Mouse (Mus musculus) ES-E14 (cell line): ENCODE measurements around the gene Lpgat1. TPM values are rescaled to one million over a fixed set of nuclear protein-coding genes. Genes with fewer than 3 reads are reported as not detected.

ENCODE experiments used
- DNase-seq: peaks from one replicate; pipeline ENCODE4 v3.0.0-alpha.2; 2013; ENCODE audit warnings: low read depth, low spot score
- H3K27ac ChIP-seq: 2 replicates; pipeline ENCODE4 v1.5.1; 2012; ENCODE audit warnings: low read depth, mild to moderate bottlenecking, low read length, moderate library complexity, mixed read lengths; ENCODE audit not compliant: poor library complexity, insufficient read depth, severe bottlenecking
- H3K36me3 ChIP-seq: 2 replicates; pipeline ENCODE4 v1.6.1; 2012; ENCODE audit warnings: mild to moderate bottlenecking, low read length, moderate library complexity, mixed read lengths; ENCODE audit not compliant: control insufficient read depth, poor library complexity, insufficient read depth, severe bottlenecking
- H3K4me1 ChIP-seq, 2 experiments: fragments of 150-350 bp in 1 of 2; sonication (generic) in 1 of 2; 2 replicates each; pipeline ENCODE4 v1.6.1; 2012; ENCODE audit warnings: low read length in 2 of 2, mild to moderate bottlenecking in 1 of 2, mixed read lengths in 1 of 2; ENCODE audit not compliant: control insufficient read depth in 2 of 2, insufficient read depth in 2 of 2, poor library complexity in 1 of 2
- H3K4me3 ChIP-seq, 2 experiments: fragments of 150-350 bp in 1 of 2; sonication (generic) in 1 of 2; 2 replicates each; pipeline ENCODE4 v1.5.1; 2012; ENCODE audit warnings: low read length in 2 of 2, low read depth in 1 of 2, mild to moderate bottlenecking in 1 of 2, mixed read lengths in 1 of 2; ENCODE audit not compliant: insufficient read depth in 1 of 2, poor library complexity in 1 of 2, severe bottlenecking in 1 of 2
- H3K9ac ChIP-seq: 2 replicates; pipeline ENCODE4 v1.6.1; 2012; ENCODE audit warnings: low read depth, mild to moderate bottlenecking, low read length, mixed read lengths; ENCODE audit not compliant: poor library complexity, insufficient read depth, severe bottlenecking
- H3K9me3 ChIP-seq: fragments of 150-350 bp; sonication (generic); 2 replicates; pipeline ENCODE4 v1.6.1; 2012; ENCODE audit warnings: low read depth, mild to moderate bottlenecking, low read length; ENCODE audit not compliant: control insufficient read depth, insufficient read depth
- CHD2 ChIP-seq: IDR thresholded peaks from 2 replicates; pipeline ENCODE4 v1.6.1; 2014; ENCODE audit warnings: mild to moderate bottlenecking, low read depth, low read length, inconsistent platforms
- HCFC1 ChIP-seq: IDR thresholded peaks from 2 replicates; pipeline ENCODE4 v1.6.1; 2012; ENCODE audit warnings: low read length, inconsistent platforms, borderline replicate concordance; ENCODE audit not compliant: insufficient read depth
- MAFK ChIP-seq: IDR thresholded peaks from 2 replicates; pipeline ENCODE4 v1.6.1; 2014; ENCODE audit warnings: mild to moderate bottlenecking, low read depth, low read length, inconsistent platforms; ENCODE audit not compliant: insufficient read depth
- ZC3H11A ChIP-seq: IDR thresholded peaks from 2 replicates; pipeline ENCODE4 v1.6.1; 2012; ENCODE audit warnings: low read depth, mild to moderate bottlenecking, inconsistent platforms, low read length, borderline replicate concordance
- ZNF384 ChIP-seq: IDR thresholded peaks from 2 replicates; pipeline ENCODE4 v1.6.1; 2012; ENCODE audit warnings: low read depth, low read length, inconsistent platforms
- in situ Hi-C, 2 experiments: fragments of 600-800 bp; cut with MboI; formaldehyde crosslinking; loops; one replicate each; pipeline ENCODE4 v1.15.1; 2025; ENCODE audit warnings: low sequenced_read_pairs in 2 of 2, inconsistent platforms in 1 of 2; ENCODE audit not compliant: unreplicated experiment in 2 of 2
- total RNA-seq: library from RNA; depleted of rRNA; stranded (reverse); fragments of 300-350 nt; gene quantifications from 2 replicates; pipeline ENCODE4 v1.2.3, GENCODE M21; 2012

Gene Lpgat1
- total RNA-seq, 1 experiment: 20.7 TPM

GRCm38 (mm10) chr1:191818145-191818631 is 100.6 kb downstream of the Lpgat1 start:
- in situ Hi-C loops: loop anchor here (10.0 to 25.0 kb wide), 4 partner anchors 231 to 481 kb away; partner anchors contain the start of genes Dtl (in 1 of the 2), Ints7 (in 1 of the 2) and Tmem206 (in 1 of the 2)
- no peak for TF ChIP-seq ZC3H11A
- no peak for TF ChIP-seq HCFC1
- no peak for TF ChIP-seq CHD2
- no peak for TF ChIP-seq ZNF384
- no peak for TF ChIP-seq MAFK
- Histone ChIP-seq H3K27ac (no peak overlapping the region), H3K36me3 (peaks cover 5% of the 10 kb centered on the region), H3K4me1 (peaks cover 7 to 18% of the 10 kb centered on the region in 2 experiments; a peak in 2 of 4 replicates), H3K9me3 (no peaks in the 10 kb centered on the region), H3K4me3 (no peak overlapping the region), H3K9ac (0 out of 2 replicates have a peak overlapping the region, but pooled peaks have one; percentile 9)
- DNase-seq: no peak

GRCm38 (mm10) chr1:191819026-191819425 is 101.4 kb downstream of the Lpgat1 start:
- in situ Hi-C loops: loop anchor here (10.0 to 25.0 kb wide), 4 partner anchors 232 to 482 kb away; partner anchors contain the start of genes Dtl (in 1 of the 2), Ints7 (in 1 of the 2) and Tmem206 (in 1 of the 2)
- no peak overlapping the region for H3K4me3 ChIP-seq
- H3K4me1 ChIP-seq: peaks cover 7 to 18% of the 10 kb centered on the region in 2 experiments; a peak in 2 of 4 replicates
- H3K9me3 ChIP-seq: no peaks in the 10 kb centered on the region
- TF ChIP-seq ZC3H11A (no peak), ZNF384 (no peak), HCFC1 (no peak)
- no peak for DNase-seq
- peaks cover 12% of the 10 kb centered on the region for H3K36me3 ChIP-seq
- H3K9ac ChIP-seq: no peak overlapping the region
- no peak overlapping the region for H3K27ac ChIP-seq

- no peaks in the 10 kb centered on the region for H3K9me3 ChIP-seq
- H3K9ac ChIP-seq: peak overlapping the region; percentile 54; the same call in 1 of the 2 replicates
- peaks cover 4 to 13% of the 10 kb centered on the region in 2 experiments; a peak in 2 of 4 replicates for H3K4me1 ChIP-seq
- H3K36me3 ChIP-seq: peaks cover 25% of the 10 kb centered on the region
- H3K4me3 ChIP-seq: peak overlapping the region; percentile 4 to 46; a peak in 3 of 4 replicates
- TF ChIP-seq MAFK (no peak), ZC3H11A (no peak), CHD2 (peak; percentile 55; the same call in 1 of the 2 replicates)
- H3K27ac ChIP-seq: peak overlapping the region; percentile 14; the same call in 1 of the 2 replicates
- no peak for DNase-seq
- in situ Hi-C loops: loop anchor here (25.0 kb wide), 3 partner anchors 234 to 484 kb away; partner anchors contain the start of genes Dtl (in 1 of the 2), Ints7 (in 1 of the 2) and Tmem206 (in 1 of the 2)
Observed at GRCm38 (mm10) chr1:191820951-191821325, 103.3 kb downstream of the Lpgat1 start.

GRCm38 (mm10) chr1:191821326-191822091 is 103.9 kb downstream of the Lpgat1 start, which contains the start of gene Nek2:
Gene Nek2, plus strand, starts transcription at chr1:191821444.
- Histone ChIP-seq H3K9me3 (no peaks in the 10 kb centered on the region), H3K27ac (peak within 1 kb of the TSS; percentile 78), H3K4me1 (peaks cover 4 to 13% of the 10 kb centered on the region in 2 experiments; a peak in 2 of 4 replicates), H3K4me3 (peak within 1 kb of the TSS; percentile 78 to 94), H3K36me3 (peaks cover 29% of the 10 kb centered on the region), H3K9ac (peak within 1 kb of the TSS; percentile 98)
- TF ChIP-seq HCFC1 (peak; percentile 61; the same call in 1 of the 2 replicates), MAFK (no peak), ZC3H11A (no peak), CHD2 (no peak; the same call in 1 of the 2 replicates), ZNF384 (no peak)
- in situ Hi-C loops: loop anchor here (25.0 kb wide), 3 partner anchors 234 to 484 kb away; partner anchors contain the start of genes Dtl (in 1 of the 2), Ints7 (in 1 of the 2) and Tmem206 (in 1 of the 2)
- peak; percentile 99 for DNase-seq
